Mouse (Mus musculus) right cerebral cortex, postnatal 10 days (tissue): ENCODE data around the gene Zfp462.

Experiments
- DNase-seq, 2 experiments: peaks; one replicate each; pipeline ENCODE4 v3.0.0; 2021; ENCODE audit warnings: low spot score in 2 of 2

Zfp462 gene

DNA sequence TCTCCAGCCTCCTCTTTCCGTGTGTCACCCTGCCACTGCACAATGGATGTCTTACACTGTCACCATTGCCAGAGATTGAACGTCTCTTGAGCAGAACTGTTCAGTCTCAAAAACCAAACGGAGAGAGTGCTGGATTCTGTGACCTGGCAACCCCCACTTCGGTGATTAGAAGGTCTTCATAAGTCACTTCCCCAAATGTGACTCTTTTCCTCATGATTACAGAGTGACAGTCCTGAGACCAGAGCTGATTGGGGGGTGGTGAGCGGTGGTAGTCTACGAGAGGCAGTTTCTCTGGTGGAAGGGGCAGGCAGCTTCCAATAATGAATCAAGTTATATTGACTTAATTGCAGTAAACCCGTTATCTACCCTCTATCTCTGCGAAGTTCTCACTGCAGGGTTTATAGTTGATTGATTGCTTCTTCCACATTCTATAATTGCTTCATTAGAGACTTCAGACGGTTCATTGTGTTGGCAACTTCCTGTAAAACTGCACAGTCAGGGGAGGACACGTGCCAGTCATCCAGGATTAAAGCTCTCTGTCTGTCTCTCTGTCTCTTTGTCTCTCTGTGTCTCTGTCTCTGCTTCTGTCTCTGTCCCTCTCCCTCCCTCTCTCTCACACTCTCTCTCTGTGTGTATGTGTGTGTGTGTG lies 173.1 kb downstream of the Zfp462 start:
- DNase-seq: no peak

DNA sequence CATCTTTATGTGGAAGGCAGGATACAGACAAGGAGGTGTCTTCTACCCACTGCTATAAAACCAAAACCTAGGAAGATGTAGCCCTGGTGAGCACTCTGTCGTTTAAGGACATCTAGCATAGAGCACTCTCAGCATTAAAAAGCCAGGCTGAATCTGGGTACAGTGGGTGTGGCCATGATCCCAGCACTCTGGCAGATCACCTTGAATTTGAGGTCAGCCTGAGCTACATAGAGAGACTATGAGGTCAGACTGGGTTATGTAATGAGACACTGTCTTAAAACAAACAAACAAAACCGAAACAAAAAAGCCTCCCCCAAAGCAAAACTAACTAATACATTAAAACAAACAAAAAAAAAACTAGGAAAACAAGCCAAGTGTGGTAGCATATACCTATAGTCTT lies 176.3 kb downstream of the Zfp462 start:
- no peak for DNase-seq

GRCm38 (mm10) chr4:55121952-55122351 lies 177.1 kb downstream of the Zfp462 start:
- no peak for DNase-seq

DNA sequence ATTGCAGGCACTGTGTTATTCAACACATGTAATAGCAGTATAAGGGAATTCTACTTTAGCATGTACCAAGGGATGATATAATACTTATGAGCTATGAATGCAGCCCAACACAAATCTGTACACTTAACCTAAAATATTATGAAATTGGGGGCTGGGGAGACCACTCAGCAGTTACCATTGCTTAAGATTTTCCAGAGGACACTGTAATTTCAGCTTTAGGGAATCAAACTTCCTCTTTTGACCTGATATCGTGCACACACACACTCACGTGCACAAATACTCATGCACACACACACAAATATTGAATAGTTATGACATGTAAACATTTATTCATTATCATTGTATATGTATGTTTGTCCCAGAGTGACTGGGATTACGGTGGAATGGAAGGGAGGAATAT lies 179.3 kb downstream of the Zfp462 start:
- DNase-seq: no peak

DNA sequence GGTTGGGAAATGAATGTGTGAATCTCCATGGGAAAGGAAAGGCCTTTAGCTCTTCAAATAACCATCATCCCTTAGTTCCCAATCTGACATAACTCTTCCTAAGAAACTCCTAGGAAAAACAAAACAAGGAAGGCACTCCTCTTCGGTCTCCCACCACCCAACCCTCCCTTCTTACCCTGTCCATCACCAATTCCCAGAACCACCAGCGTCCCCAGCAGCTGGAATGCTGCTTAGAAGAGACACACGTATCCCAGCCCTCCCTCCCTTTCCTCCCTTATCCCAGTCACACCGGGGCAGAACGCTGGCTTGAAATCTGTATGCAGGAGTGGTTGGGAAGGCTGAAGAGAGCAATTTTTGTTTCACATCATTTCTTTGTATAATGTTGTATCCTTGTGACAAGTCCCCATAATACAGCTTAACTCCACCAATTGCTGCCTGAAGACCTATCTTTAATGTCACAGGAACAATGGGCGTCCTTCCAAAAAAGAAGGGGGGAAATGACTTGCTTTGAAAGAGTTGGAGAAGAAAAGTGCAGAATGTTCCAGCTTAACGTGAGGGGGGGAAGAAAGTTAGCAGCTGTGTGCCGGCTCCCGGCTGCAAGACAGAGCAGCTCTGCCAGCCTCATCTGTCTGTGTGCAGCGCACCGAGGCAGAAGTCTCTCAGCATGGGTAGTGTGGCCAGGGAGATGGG lies 180.3 kb downstream of the Zfp462 start:
- peak; percentile 35 to 50 for DNase-seq

GRCm38 (mm10) chr4:55125738-55126054 lies 180.8 kb downstream of the Zfp462 start:
- no peak for DNase-seq

GRCm38 (mm10) chr4:55127228-55127901 lies 182.5 kb downstream of the Zfp462 start:
- DNase-seq: no peak

GRCm38 (mm10) chr4:55128088-55128835 lies 183.4 kb downstream of the Zfp462 start:
- no peak for DNase-seq
